Mouse (Mus musculus) limb, embryonic 12.5 days (tissue): Measurements from ENCODE around the gene D8Ertd738e. TPM values are rescaled to one million over a fixed set of nuclear protein-coding genes. Genes with fewer than 3 reads are reported as not detected.

Source experiments
- ATAC-seq: fragments of 200-750 bp; cut with Nextera tagmentation; 2 replicates; pipeline ENCODE4 v1.8.0; 2017; ENCODE audit warnings: low read depth, moderate TSS enrichment; ENCODE audit not compliant: insufficient number of reproducible peaks, insufficient read depth, low FRiP score, low TSS enrichment
- H3K27ac ChIP-seq: fragments of 300-500 bp; sonication (generic); 2 replicates; pipeline ENCODE4 v1.5.1; 2016; ENCODE audit warnings: mild to moderate bottlenecking, moderate library complexity
- H3K27me3 ChIP-seq: fragments of 300-500 bp; sonication (generic); 2 replicates; pipeline ENCODE4 v1.6.1; 2016; ENCODE audit warnings: mild to moderate bottlenecking, moderate library complexity
- H3K36me3 ChIP-seq: fragments of 300-500 bp; sonication (generic); 2 replicates; pipeline ENCODE4 v1.6.1; 2016; ENCODE audit warnings: mild to moderate bottlenecking, moderate library complexity
- H3K4me1 ChIP-seq: fragments of 300-500 bp; sonication (generic); replicated peaks from 2 replicates; pipeline ENCODE4 v1.6.1; 2016
- H3K4me2 ChIP-seq: fragments of 300-500 bp; sonication (generic); 2 replicates; pipeline ENCODE4 v1.6.1; 2016; ENCODE audit warnings: mild to moderate bottlenecking, moderate library complexity
- H3K4me3 ChIP-seq: fragments of 300-500 bp; sonication (generic); replicated peaks from 2 replicates; pipeline ENCODE4 v1.5.1; 2016; ENCODE audit warnings: mild to moderate bottlenecking
- H3K9ac ChIP-seq: fragments of 300-500 bp; sonication (generic); replicated peaks from 2 replicates; pipeline ENCODE4 v1.6.1; 2016; ENCODE audit warnings: mild to moderate bottlenecking, moderate library complexity
- H3K9me3 ChIP-seq: fragments of 300-500 bp; sonication (generic); 2 replicates; pipeline ENCODE4 v1.6.1; 2016; ENCODE audit warnings: mild to moderate bottlenecking, moderate library complexity
- WGBS: fragments of 180-500 bp; shearing (Covaris S2); methylation state at CpG from one replicate; pipeline ENCODE4 v1.1.7; 2016; 5-methylcytosine and 5-hydroxymethylcytosine counted together
- polyA plus RNA-seq: library from polyadenylated mRNA; unstranded; fragments of >200 nt; fragmentation: Nextera tagmentation; extraction: Ambion mirVana; gene quantifications from 2 replicates; pipeline ENCODE4 v1.2.1, GENCODE M21; 2016

The D8Ertd738e gene
- polyA plus RNA-seq, 1 experiment from 2014 or later = 338 TPM

- Histone ChIP-seq H3K9ac (peak within 1 kb of the TSS; percentile 69), H3K4me2 (peak within 1 kb of the TSS; percentile 89), H3K27ac (0 out of 2 replicates have a peak within 1 kb of the TSS, but pooled peaks have one; percentile 36), H3K27me3 (no peaks in the 10 kb centered on the region), H3K9me3 (no peaks in the 10 kb centered on the region), H3K4me3 (peak within 1 kb of the TSS; percentile 59), H3K4me1 (peaks cover 9% of the 10 kb centered on the region), H3K36me3 (peaks cover 20% of the 10 kb centered on the region)
- WGBS = under 1% methylated on average over 44 of the region's 44 CpGs
- peak; percentile 98 for ATAC-seq
Measured at GRCm38 (mm10) chr8:84269950-84270773, 20.6 kb upstream of the D8Ertd738e start, which contains the start of gene Ccdc130. Ccdc130 (minus strand) TSS chr8:84270380.

- H3K4me1 ChIP-seq = peaks cover 12% of the 10 kb centered on the region
- no peak overlapping the region for H3K4me3 ChIP-seq
- WGBS = 92% methylated on average over 4 of the region's 4 CpGs
- no peaks in the 10 kb centered on the region for H3K9me3 ChIP-seq
- no peak for ATAC-seq
- H3K27me3 ChIP-seq = no peaks in the 10 kb centered on the region
- peaks cover 81% of the 10 kb centered on the region for H3K36me3 ChIP-seq
- no peak overlapping the region for H3K9ac ChIP-seq
- H3K27ac ChIP-seq = no peak overlapping the region
- H3K4me2 ChIP-seq = no peak overlapping the region
Measured at GRCm38 (mm10) chr8:84261098-84261497, 11.6 kb upstream of the D8Ertd738e start.

GRCm38 (mm10) chr8:84256822-84257610 is 7.5 kb upstream of the D8Ertd738e start, which contains the start of gene Mri1:
Mri1 (minus strand) TSS chr8:84257326.
- no peaks in the 10 kb centered on the region for H3K9me3 ChIP-seq
- H3K36me3 ChIP-seq = peaks cover 75% of the 10 kb centered on the region
- H3K4me3 ChIP-seq = peak within 1 kb of the TSS; percentile 69
- H3K9ac ChIP-seq = peak within 1 kb of the TSS; percentile 75
- peak within 1 kb of the TSS; percentile 91 for H3K27ac ChIP-seq
- no peaks in the 10 kb centered on the region for H3K27me3 ChIP-seq
- peak within 1 kb of the TSS; percentile 85 for H3K4me2 ChIP-seq
- WGBS = under 1% methylated on average over 64 of the region's 64 CpGs
- H3K4me1 ChIP-seq = peaks cover 16% of the 10 kb centered on the region
- ATAC-seq = peak; percentile 86

GRCm38 (mm10) chr8:84256458-84256821 is 6.9 kb upstream of the D8Ertd738e start:
- no peaks in the 10 kb centered on the region for H3K27me3 ChIP-seq
- H3K36me3 ChIP-seq = peaks cover 75% of the 10 kb centered on the region
- H3K4me3 ChIP-seq = peak overlapping the region; percentile 69
- WGBS = 13% methylated on average over 6 of the region's 6 CpGs
- peaks cover 16% of the 10 kb centered on the region for H3K4me1 ChIP-seq
- H3K9ac ChIP-seq = peak overlapping the region; percentile 75
- H3K27ac ChIP-seq = peak overlapping the region; percentile 91
- H3K4me2 ChIP-seq = peak overlapping the region; percentile 85
- peak; percentile 33 for ATAC-seq
- H3K9me3 ChIP-seq = no peaks in the 10 kb centered on the region

- 0 out of 2 replicates have a peak overlapping the region, but pooled peaks have one; percentile 91 for H3K27ac ChIP-seq
- H3K9ac ChIP-seq = no peak overlapping the region
- peak overlapping the region; percentile 85 for H3K4me2 ChIP-seq
- H3K9me3 ChIP-seq = no peaks in the 10 kb centered on the region
- H3K36me3 ChIP-seq = peaks cover 75% of the 10 kb centered on the region
- no peak for ATAC-seq
- peaks cover 16% of the 10 kb centered on the region for H3K4me1 ChIP-seq
- H3K27me3 ChIP-seq = no peaks in the 10 kb centered on the region
- 78% methylated on average over 3 of the region's 3 CpGs for WGBS
- H3K4me3 ChIP-seq = peak overlapping the region; percentile 69
Measured at GRCm38 (mm10) chr8:84255858-84256257, 6.3 kb upstream of the D8Ertd738e start.

GRCm38 (mm10) chr8:84241821-84242220 is 7.7 kb downstream of the D8Ertd738e start:
- Histone ChIP-seq H3K9me3 (no peaks in the 10 kb centered on the region), H3K27ac (no peak overlapping the region), H3K9ac (no peak overlapping the region), H3K4me2 (no peak overlapping the region), H3K27me3 (no peaks in the 10 kb centered on the region), H3K36me3 (peaks cover 35% of the 10 kb centered on the region), H3K4me1 (peaks cover 6% of the 10 kb centered on the region), H3K4me3 (no peak overlapping the region)
- ATAC-seq = no peak
- 60% methylated on average over 2 of the region's 2 CpGs for WGBS

GRCm38 (mm10) chr8:84241167-84241566 is 8.4 kb downstream of the D8Ertd738e start:
- Histone ChIP-seq H3K4me1 (peaks cover 6% of the 10 kb centered on the region), H3K4me3 (no peak overlapping the region), H3K36me3 (peaks cover 28% of the 10 kb centered on the region), H3K27ac (no peak overlapping the region; the same call in 1 of the 2 replicates), H3K9me3 (no peaks in the 10 kb centered on the region), H3K27me3 (no peaks in the 10 kb centered on the region), H3K9ac (no peak overlapping the region), H3K4me2 (no peak overlapping the region)
- ATAC-seq = no peak
- WGBS = 60% methylated on average over 6 of the region's 6 CpGs

GRCm38 (mm10) chr8:84237542-84238229 is 11.8 kb downstream of the D8Ertd738e start:
- peaks cover 22% of the 10 kb centered on the region for H3K4me1 ChIP-seq
- ATAC-seq = no peak
- H3K27me3 ChIP-seq = no peaks in the 10 kb centered on the region
- peak overlapping the region; percentile 54 for H3K4me3 ChIP-seq
- H3K27ac ChIP-seq = peak overlapping the region; percentile 90
- peak overlapping the region; percentile 65 for H3K4me2 ChIP-seq
- peak overlapping the region; percentile 61 for H3K9ac ChIP-seq
- no peaks in the 10 kb centered on the region for H3K9me3 ChIP-seq
- 22% methylated on average over 19 of the region's 19 CpGs for whole genome bisulfite sequencing
- peaks cover 22% of the 10 kb centered on the region for H3K36me3 ChIP-seq

GRCm38 (mm10) chr8:84236998-84237473 is 12.5 kb downstream of the D8Ertd738e start, which contains the start of gene Zswim4:
Zswim4 (minus strand) TSS chr8:84237055.
- H3K4me3 ChIP-seq = peak within 1 kb of the TSS; percentile 96
- H3K36me3 ChIP-seq = peaks cover 29% of the 10 kb centered on the region
- H3K9ac ChIP-seq = peak within 1 kb of the TSS; percentile 95
- no peaks in the 10 kb centered on the region for H3K9me3 ChIP-seq
- no peaks in the 10 kb centered on the region for H3K27me3 ChIP-seq
- WGBS = under 1% methylated on average over 35 of the region's 35 CpGs
- peak within 1 kb of the TSS; percentile 91 for H3K4me2 ChIP-seq
- H3K4me1 ChIP-seq = peaks cover 22% of the 10 kb centered on the region
- peak; percentile 99 for ATAC-seq
- peak within 1 kb of the TSS; percentile 90 for H3K27ac ChIP-seq

- H3K4me1 ChIP-seq = peaks cover 22% of the 10 kb centered on the region
- ATAC-seq = peak; percentile 27
- WGBS = 2% methylated on average over 30 of the region's 30 CpGs
- no peaks in the 10 kb centered on the region for H3K9me3 ChIP-seq
- H3K36me3 ChIP-seq = peaks cover 34% of the 10 kb centered on the region
- H3K4me3 ChIP-seq = peak overlapping the region; percentile 96
- no peaks in the 10 kb centered on the region for H3K27me3 ChIP-seq
- peak overlapping the region; percentile 95 for H3K9ac ChIP-seq
- peak overlapping the region; percentile 91 for H3K4me2 ChIP-seq
- peak overlapping the region; percentile 56 for H3K27ac ChIP-seq
Measured at GRCm38 (mm10) chr8:84236410-84236997, 13.0 kb downstream of the D8Ertd738e start.
